Mouse (Mus musculus): ENCODE results near the gene Tom1. TPM values are rescaled to one million over a fixed set of nuclear protein-coding genes. Genes with fewer than 3 reads are reported as not detected.

Tom1 gene
- 33.5 and 36.5 TPM in 2 replicates for polyA plus RNA-seq (2016; fragmentation: Nextera tagmentation; extraction: Ambion mirVana)

DNA sequence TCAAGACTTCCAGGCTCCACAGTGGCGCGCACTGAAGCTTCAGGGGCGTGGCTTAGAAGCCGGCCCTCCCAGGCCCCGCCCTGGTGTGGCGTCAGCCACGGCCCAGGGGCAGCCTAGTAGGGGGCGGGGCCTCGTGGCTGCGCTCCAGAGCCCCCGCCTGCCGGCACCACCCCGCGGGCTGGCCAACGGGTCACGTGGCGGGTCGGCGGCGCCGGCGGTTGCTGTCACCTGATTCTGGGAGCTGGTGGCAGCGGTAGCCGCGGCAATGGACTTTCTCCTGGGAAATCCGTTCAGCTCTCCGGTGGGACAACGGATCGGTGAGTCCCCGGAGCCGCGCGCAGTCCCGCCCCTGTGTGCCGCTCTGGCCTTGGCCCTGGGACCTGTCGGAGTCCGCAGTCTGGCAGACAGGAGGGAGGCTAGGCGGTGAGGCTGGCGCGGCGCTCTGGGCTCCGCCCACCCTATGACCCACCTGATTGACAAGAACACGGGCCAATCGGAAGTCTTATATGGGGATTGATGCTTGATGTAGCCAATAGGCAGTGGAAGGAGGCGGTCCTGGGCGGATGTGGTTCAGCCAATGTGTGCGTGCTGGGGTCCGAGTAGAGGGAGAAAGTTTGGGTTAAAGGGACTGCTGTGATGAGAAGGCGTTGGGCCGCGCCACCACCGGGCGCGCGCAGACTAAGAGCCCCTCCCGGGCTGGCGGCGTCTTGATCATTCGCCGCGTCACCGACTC, at the start of gene Tom1:
Gene Tom1, plus strand, starts transcription at position 195 of the 733 bp plus-strand sequence.
- peak; percentile 97 for DNase-seq (ENCODE audit: low spot score)
- WGBS = under 1% methylated on average over 62 of the region's 62 CpGs
- peaks cover 21% of the 10 kb centered on the region for H3K4me1 ChIP-seq
- peak within 1 kb of the TSS; percentile 86 for H3K27ac ChIP-seq
- peaks cover 31% of the 10 kb centered on the region for H3K36me3 ChIP-seq
- H3K27me3 ChIP-seq (ENCODE audit: low read depth, poor library complexity, severe bottlenecking) = no peaks in the 10 kb centered on the region
- no peaks in the 10 kb centered on the region for H3K9me3 ChIP-seq (replicated peaks)
- peak within 1 kb of the TSS; percentile 72 for H3K4me3 ChIP-seq

- no peak for DNase-seq (ENCODE audit: low spot score)
- Histone ChIP-seq H3K27ac (no peak overlapping the region), H3K27me3 (ENCODE audit: low read depth, poor library complexity, severe bottlenecking) (peaks cover 3% of the 10 kb centered on the region), H3K9me3 (replicated peaks) (no peaks in the 10 kb centered on the region), H3K4me3 (no peak overlapping the region), H3K36me3 (no peaks in the 10 kb centered on the region), H3K4me1 (peaks cover 6% of the 10 kb centered on the region)
- WGBS = 88% methylated on average over 5 of the region's 5 CpGs
Measured at GRCm38 (mm10) chr8:74987436-74987835, 46.1 kb upstream of the Tom1 start.

DNA sequence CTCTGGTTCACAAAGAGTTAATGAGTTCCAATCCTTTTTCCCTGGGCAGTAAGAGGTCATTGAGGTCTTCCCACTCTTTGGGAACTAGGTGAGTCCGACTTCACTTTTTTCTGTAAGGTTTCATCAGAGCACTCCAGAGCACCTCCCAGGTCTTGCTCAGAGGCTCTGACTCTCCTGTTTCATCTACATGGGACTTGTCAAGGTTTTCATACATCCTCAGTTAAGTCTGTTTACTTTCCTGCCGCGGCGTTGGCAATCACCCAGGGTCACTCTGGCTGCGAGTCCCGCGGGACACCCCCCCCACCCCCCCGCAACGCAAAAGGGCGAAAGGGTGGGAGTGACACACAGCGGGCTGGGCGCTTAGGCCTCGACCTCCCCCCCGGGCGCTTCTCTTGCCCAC, 43.5 kb upstream of the Tom1 start:
- H3K4me1 ChIP-seq = peaks cover 16% of the 10 kb centered on the region
- no peak overlapping the region for H3K27ac ChIP-seq
- DNase-seq (ENCODE audit: low spot score) = no peak
- WGBS = 21% methylated on average over 15 of the region's 15 CpGs
- no peaks in the 10 kb centered on the region for H3K9me3 ChIP-seq (replicated peaks)
- peaks cover 3% of the 10 kb centered on the region for H3K27me3 ChIP-seq (ENCODE audit: low read depth, poor library complexity, severe bottlenecking)
- H3K36me3 ChIP-seq = no peaks in the 10 kb centered on the region
- peak overlapping the region; percentile 25; the same call in 1 of the 2 replicates for H3K4me3 ChIP-seq

- no peak for DNase-seq (ENCODE audit: low spot score)
- Histone ChIP-seq H3K4me3 (peak within 1 kb of the TSS; percentile 95), H3K27me3 (ENCODE audit: low read depth, poor library complexity, severe bottlenecking) (peaks cover 3% of the 10 kb centered on the region), H3K4me1 (peaks cover 17% of the 10 kb centered on the region), H3K36me3 (no peaks in the 10 kb centered on the region; the same call in 1 of the 2 replicates), H3K9me3 (replicated peaks) (no peaks in the 10 kb centered on the region), H3K27ac (peak within 1 kb of the TSS; percentile 100)
- WGBS = 16% methylated on average over 8 of the region's 8 CpGs
Measured at GRCm38 (mm10) chr8:74993081-74993474, 40.4 kb upstream of the Tom1 start, which contains the start of gene Hmgxb4. Hmgxb4 (plus strand) TSS chr8:74993356.

DNA sequence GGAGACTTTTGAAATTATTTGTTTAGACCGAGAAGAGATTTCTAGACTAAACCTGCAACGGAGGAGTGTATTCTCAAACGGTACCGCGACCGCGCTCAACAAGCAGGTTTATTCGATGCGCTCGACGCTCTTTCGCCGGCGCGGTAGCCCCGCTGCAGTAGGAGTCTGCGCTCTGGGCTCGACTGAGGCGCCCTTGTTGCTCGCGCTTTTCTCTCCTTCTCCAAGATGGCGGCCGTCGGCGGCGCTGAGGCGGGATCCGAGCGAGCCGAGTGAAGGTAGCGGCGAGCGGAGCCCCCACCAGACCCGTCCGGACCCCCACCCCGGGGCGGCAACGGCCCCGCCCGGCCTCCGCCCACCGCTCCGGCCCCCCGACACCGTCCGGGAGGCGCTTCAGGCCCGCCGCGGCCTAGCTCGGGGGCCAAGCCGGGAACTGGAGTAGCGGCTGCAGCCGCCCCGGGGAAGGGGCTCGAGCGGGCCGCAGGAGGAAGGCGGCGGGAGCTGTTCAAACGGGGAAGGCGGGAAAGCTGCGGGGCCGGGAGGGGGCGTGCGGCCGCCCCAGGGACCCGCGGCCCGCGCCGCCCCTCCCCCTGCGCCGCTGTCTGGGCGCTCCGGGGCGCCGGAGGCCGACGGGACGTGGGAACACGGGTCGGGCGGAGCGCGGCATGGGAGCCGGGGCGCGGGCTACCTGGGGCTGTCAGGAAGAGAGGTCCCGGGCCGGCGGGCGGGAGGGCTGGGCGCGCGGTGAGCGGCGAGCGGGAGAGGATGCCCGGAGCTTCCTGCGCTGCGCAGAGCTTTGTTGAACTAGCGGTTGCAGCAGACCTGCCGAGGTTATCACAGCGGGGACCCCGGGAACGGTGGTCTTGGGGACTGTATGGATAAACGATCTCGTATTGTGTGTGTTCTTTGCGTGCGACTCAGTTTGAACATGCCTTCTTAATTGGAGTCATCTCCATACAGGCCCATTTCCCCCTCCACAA, 39.7 kb upstream of the Tom1 start:
- H3K27ac ChIP-seq = peak overlapping the region; percentile 100
- peak; percentile 86 for DNase-seq (ENCODE audit: low spot score)
- peaks cover 17% of the 10 kb centered on the region for H3K4me1 ChIP-seq
- peaks cover 3% of the 10 kb centered on the region for H3K27me3 ChIP-seq (ENCODE audit: low read depth, poor library complexity, severe bottlenecking)
- H3K4me3 ChIP-seq = peak overlapping the region; percentile 95
- under 1% methylated on average over 108 of the region's 111 CpGs for WGBS
- no peaks in the 10 kb centered on the region for H3K9me3 ChIP-seq (replicated peaks)
- peaks cover 6% of the 10 kb centered on the region for H3K36me3 ChIP-seq

DNA sequence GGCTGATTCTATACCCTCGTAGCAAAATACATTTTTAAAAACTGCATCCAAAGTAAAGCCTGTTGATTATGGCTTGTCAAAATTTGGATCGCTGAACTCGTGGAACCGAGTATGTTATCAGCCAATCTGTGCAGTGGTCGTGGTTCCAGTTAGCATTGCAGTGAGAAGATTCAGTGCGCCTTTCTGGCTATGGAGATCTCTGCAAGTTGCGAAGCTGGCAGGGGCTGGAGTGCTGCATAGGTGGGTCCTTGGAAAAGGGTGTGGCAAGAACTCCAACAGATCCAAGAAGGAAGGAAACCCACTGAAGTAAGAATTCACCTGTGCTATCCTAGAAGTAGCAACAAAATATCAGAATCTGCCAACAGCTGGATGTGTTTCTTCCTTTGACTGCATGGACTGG, 39.0 kb upstream of the Tom1 start:
- Histone ChIP-seq H3K27me3 (ENCODE audit: low read depth, poor library complexity, severe bottlenecking) (peaks cover 3% of the 10 kb centered on the region), H3K27ac (peak overlapping the region; percentile 100), H3K9me3 (replicated peaks) (no peaks in the 10 kb centered on the region), H3K4me3 (peak overlapping the region; percentile 95), H3K4me1 (peaks cover 17% of the 10 kb centered on the region), H3K36me3 (peaks cover 14% of the 10 kb centered on the region)
- peak; percentile 35 for DNase-seq (ENCODE audit: low spot score)
- 11% methylated on average over 7 of the region's 7 CpGs for WGBS

GRCm38 (mm10) chr8:75000431-75000830, 33.1 kb upstream of the Tom1 start:
- no peaks in the 10 kb centered on the region for H3K9me3 ChIP-seq (replicated peaks)
- H3K4me3 ChIP-seq = no peak overlapping the region
- DNase-seq (ENCODE audit: low spot score) = no peak
- no peak overlapping the region for H3K27ac ChIP-seq
- H3K27me3 ChIP-seq (ENCODE audit: low read depth, poor library complexity, severe bottlenecking) = no peaks in the 10 kb centered on the region
- no peaks in the 10 kb centered on the region for H3K4me1 ChIP-seq
- WGBS = 95% methylated on average over 3 of the region's 3 CpGs
- H3K36me3 ChIP-seq = peaks cover 73% of the 10 kb centered on the region

DNA sequence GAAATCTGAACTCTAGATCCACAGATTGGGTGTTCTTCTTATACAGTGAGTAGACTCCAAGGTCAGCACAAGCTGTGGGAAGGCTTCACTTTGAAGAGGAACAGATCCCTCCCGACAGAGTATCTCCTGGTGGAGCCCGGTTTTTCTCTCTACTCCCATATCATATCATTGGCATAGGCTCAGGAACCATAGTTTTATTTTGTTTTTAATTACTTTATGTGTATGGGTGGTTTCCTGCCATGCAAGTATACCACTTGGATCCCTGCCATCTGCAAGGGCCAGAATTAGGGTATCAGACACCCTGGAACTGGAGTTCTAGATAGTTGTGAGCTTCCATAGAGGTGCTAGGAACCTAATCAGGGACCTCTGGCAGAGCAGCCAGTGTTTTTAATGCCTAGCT, 24.7 kb upstream of the Tom1 start:
- no peak overlapping the region for H3K4me3 ChIP-seq
- H3K27me3 ChIP-seq (ENCODE audit: low read depth, poor library complexity, severe bottlenecking) = no peaks in the 10 kb centered on the region
- H3K4me1 ChIP-seq = no peaks in the 10 kb centered on the region
- no peak overlapping the region for H3K27ac ChIP-seq
- no peaks in the 10 kb centered on the region for H3K9me3 ChIP-seq (replicated peaks)
- no peak for DNase-seq (ENCODE audit: low spot score)
- 96% methylated on average over 2 of the region's 2 CpGs for WGBS
- peaks cover 84% of the 10 kb centered on the region for H3K36me3 ChIP-seq

- no peak overlapping the region for H3K4me3 ChIP-seq
- H3K27me3 ChIP-seq (ENCODE audit: low read depth, poor library complexity, severe bottlenecking) = no peaks in the 10 kb centered on the region
- no peak overlapping the region for H3K27ac ChIP-seq
- WGBS = 50% methylated on average over 2 of the region's 2 CpGs
- DNase-seq (ENCODE audit: low spot score) = no peak
- no peaks in the 10 kb centered on the region for H3K9me3 ChIP-seq (replicated peaks)
- H3K36me3 ChIP-seq = peaks cover 72% of the 10 kb centered on the region
- H3K4me1 ChIP-seq = peaks cover 5% of the 10 kb centered on the region; the same call in 1 of the 2 replicates
Measured at GRCm38 (mm10) chr8:75013557-75013956, 19.9 kb upstream of the Tom1 start.

DNA sequence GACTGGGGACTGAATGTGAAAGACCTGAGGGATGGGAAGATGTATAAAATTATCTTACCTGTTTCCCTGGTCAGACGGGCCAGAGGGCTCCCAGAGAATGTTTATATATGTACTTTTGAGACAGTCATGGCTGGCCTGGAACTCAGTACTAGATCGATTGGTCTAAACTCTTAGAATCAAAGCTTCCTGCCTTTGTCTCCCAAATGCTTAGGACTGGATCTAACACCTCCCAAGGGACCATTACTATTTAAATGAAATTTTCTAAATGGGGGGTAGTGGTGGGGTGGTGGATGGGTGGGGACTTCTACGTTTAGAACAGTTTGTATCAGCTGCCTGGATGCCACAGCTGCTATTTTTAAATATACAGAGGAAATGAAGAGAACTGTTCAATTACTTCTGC, 19.5 kb upstream of the Tom1 start:
- Histone ChIP-seq H3K27me3 (ENCODE audit: low read depth, poor library complexity, severe bottlenecking) (no peaks in the 10 kb centered on the region), H3K4me1 (peaks cover 5% of the 10 kb centered on the region; the same call in 1 of the 2 replicates), H3K9me3 (replicated peaks) (no peaks in the 10 kb centered on the region), H3K27ac (no peak overlapping the region), H3K36me3 (peaks cover 72% of the 10 kb centered on the region), H3K4me3 (no peak overlapping the region)
- 79% methylated on average over 3 of the region's 3 CpGs for WGBS
- DNase-seq (ENCODE audit: low spot score) = no peak

DNA sequence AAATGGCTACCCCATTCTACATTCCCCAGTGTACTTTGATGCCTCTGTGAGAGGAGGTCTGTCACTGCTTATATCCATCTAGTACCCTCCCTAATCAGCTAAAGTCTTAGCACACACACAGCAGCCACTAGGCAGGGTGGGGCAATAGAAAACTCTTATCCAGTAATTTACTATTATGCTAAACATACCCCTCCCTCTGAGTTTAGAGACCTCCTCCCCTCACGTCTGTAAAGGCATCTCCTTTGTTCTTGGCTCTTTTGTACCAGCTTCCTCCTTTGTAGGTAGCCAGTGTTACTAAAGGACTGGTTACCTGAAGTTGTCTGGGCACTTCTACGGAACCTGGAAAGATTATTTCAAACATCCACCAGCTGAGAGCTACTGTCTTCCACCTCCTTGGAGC, 17.5 kb upstream of the Tom1 start:
- peaks cover 71% of the 10 kb centered on the region for H3K36me3 ChIP-seq
- no peaks in the 10 kb centered on the region for H3K27me3 ChIP-seq (ENCODE audit: low read depth, poor library complexity, severe bottlenecking)
- no peak overlapping the region for H3K27ac ChIP-seq
- whole genome bisulfite sequencing = 72% methylated on average over 2 of the region's 2 CpGs
- H3K4me3 ChIP-seq = no peak overlapping the region
- H3K4me1 ChIP-seq = peaks cover 5% of the 10 kb centered on the region; the same call in 1 of the 2 replicates
- no peak for DNase-seq (ENCODE audit: low spot score)
- no peaks in the 10 kb centered on the region for H3K9me3 ChIP-seq (replicated peaks)

- DNase-seq (ENCODE audit: low spot score) = no peak
- Histone ChIP-seq H3K27me3 (ENCODE audit: low read depth, poor library complexity, severe bottlenecking) (no peaks in the 10 kb centered on the region), H3K36me3 (peaks cover 72% of the 10 kb centered on the region), H3K4me1 (peaks cover 5% of the 10 kb centered on the region; the same call in 1 of the 2 replicates), H3K9me3 (replicated peaks) (no peaks in the 10 kb centered on the region), H3K27ac (no peak overlapping the region), H3K4me3 (no peak overlapping the region)
- WGBS = 91% methylated on average over 1 of the region's 1 CpGs
Measured at GRCm38 (mm10) chr8:75016422-75016821, 17.1 kb upstream of the Tom1 start.
